Mouse (Mus musculus) liver, embryonic 14.5 days (tissue): ENCODE measurements around the gene Pdik1l.

ENCODE experiments used
- CTCF ChIP-seq: IDR thresholded peaks from 2 replicates; pipeline ENCODE4 v1.5.1; 2016; ENCODE audit warnings: antibody characterized with exemption, low read depth, control low read depth
- EP300 ChIP-seq: IDR thresholded peaks from 2 replicates; pipeline ENCODE4 v1.6.1; 2016; ENCODE audit warnings: antibody characterized with exemption, low read depth

DNA sequence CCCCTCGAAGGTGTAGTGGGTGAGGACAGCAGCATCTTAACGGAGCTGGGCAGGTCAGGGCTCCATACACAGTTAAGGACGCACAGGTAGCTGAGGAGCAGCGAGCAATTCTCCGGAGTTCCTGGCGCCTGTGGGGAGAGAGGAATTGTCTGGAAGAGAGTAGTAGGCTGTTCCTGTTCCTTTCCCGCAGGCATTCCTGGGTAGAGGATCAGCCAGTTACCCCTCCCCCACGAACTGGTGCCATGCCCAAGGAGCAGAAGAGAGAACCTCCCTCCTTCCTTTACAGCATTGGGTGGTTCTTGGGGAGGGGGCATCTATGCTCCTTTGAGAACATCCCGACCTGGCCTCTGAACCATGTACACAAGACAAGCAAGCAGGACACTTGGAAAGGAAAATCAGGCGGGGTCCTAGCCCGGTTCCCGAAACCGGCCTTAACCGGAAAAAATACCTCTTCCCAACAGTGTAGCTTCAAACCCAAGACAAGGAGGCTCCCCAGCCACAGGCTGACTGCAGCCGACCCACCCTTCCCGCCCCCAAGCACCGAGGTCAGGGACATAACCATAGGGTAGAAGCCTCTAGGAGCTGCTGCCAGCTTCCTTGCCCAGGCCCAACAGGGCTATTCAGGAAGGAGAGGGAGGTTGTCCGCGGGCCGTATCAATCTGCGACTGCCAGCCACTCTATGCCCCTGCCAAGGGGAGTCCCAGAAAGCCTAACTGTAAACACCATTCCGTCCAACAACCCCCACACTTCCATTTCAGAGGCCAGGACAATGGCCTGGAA lies 35.4 kb downstream of the Pdik1l start:
- TF ChIP-seq CTCF (no peak), EP300 (no peak)
